Mouse (Mus musculus) liver, adult 2 months (tissue): ENCODE results near the gene Adap1.

Experiments
- CTCF ChIP-seq: fragments of 200-500 bp; IDR thresholded peaks from 2 replicates; pipeline ENCODE4 v1.5.1; 2011; ENCODE audit warnings: low read depth, low read length, control low read depth
- POLR2A ChIP-seq: fragments of 200-500 bp; IDR thresholded peaks from 2 replicates; pipeline ENCODE4 v1.6.1; 2011; ENCODE audit warnings: low read length, control low read depth; ENCODE audit not compliant: insufficient read depth; ENCODE audit errors: extremely low read depth

- TF ChIP-seq POLR2A (no peak), CTCF (no peak)
Observed at GRCm38 (mm10) chr5:139283460-139284180, 41.8 kb downstream of the Adap1 start.
